Mouse (Mus musculus) forebrain, postnatal 0 days (tissue): ENCODE data around the gene Slc2a4. TPM values are rescaled to one million over a fixed set of nuclear protein-coding genes. Genes with fewer than 3 reads are reported as not detected.

Experiments used
- ATAC-seq: fragments of 200-750 bp; cut with Nextera tagmentation; 2 replicates; pipeline ENCODE4 v1.8.0; 2017; ENCODE audit warnings: mild to moderate bottlenecking, moderate library complexity
- DNase-seq: peaks from one replicate; pipeline ENCODE4 v3.0.0-alpha.2; 2015
- H3K27ac ChIP-seq: fragments of 300-500 bp; sonication (generic); 2 replicates; pipeline ENCODE4 v1.5.1; 2014; ENCODE audit warnings: low read depth, mild to moderate bottlenecking, antibody characterized with exemption, low read length, moderate library complexity, mixed read lengths
- H3K27me3 ChIP-seq: fragments of 300-500 bp; sonication (generic); 2 replicates; pipeline ENCODE4 v1.6.1; 2014; ENCODE audit warnings: mild to moderate bottlenecking, low read length, mixed read lengths; ENCODE audit not compliant: insufficient read depth
- H3K36me3 ChIP-seq: fragments of 300-500 bp; sonication (generic); 2 replicates; pipeline ENCODE4 v1.6.1; 2014; ENCODE audit warnings: mild to moderate bottlenecking, moderate library complexity; ENCODE audit not compliant: insufficient read depth
- H3K4me1 ChIP-seq: fragments of 300-500 bp; sonication (generic); 2 replicates; pipeline ENCODE4 v1.6.1; 2014; ENCODE audit warnings: antibody characterized with exemption; ENCODE audit not compliant: insufficient read depth
- H3K4me2 ChIP-seq: fragments of 300-500 bp; sonication (generic); 2 replicates; pipeline ENCODE4 v1.6.1; 2014; ENCODE audit warnings: low read depth, mild to moderate bottlenecking, moderate library complexity
- H3K4me3 ChIP-seq: fragments of 300-500 bp; sonication (generic); 2 replicates; pipeline ENCODE4 v1.5.1; 2014; ENCODE audit warnings: low read depth, low read length, mixed read lengths
- H3K9ac ChIP-seq: fragments of 300-500 bp; sonication (generic); 2 replicates; pipeline ENCODE4 v1.6.1; 2014; ENCODE audit warnings: mild to moderate bottlenecking
- H3K9me3 ChIP-seq: fragments of 300-500 bp; sonication (generic); 2 replicates; pipeline ENCODE4 v1.6.1; 2016; ENCODE audit warnings: low read length
- CTCF ChIP-seq: sonication (generic); IDR thresholded peaks from 2 replicates; pipeline ENCODE4 v1.5.1; 2016; ENCODE audit warnings: antibody characterized with exemption, control low read depth, low read depth
- WGBS: fragments of 180-500 bp; shearing (Covaris S2); extraction: QIAGEN DNeasy Blood & Tissue Kit; methylation state at CpG from one replicate; pipeline ENCODE4 v1.1.7; 2014; 5-methylcytosine and 5-hydroxymethylcytosine counted together
- polyA plus RNA-seq: library from polyadenylated mRNA; unstranded; fragments of >200 nt; fragmentation: Nextera tagmentation; extraction: Ambion mirVana; gene quantifications from 2 replicates; pipeline ENCODE4 v1.2.1, GENCODE M21; 2015
- total RNA-seq: library from RNA; depleted of rRNA; stranded (reverse); fragments of >200 nt; gene quantifications from 2 replicates; pipeline ENCODE4 v1.2.3, GENCODE M21; 2014

The Slc2a4 gene
- total and polyA plus RNA-seq, 2 experiments from 2014 or later: 3.5 to 7.8 TPM

DNA sequence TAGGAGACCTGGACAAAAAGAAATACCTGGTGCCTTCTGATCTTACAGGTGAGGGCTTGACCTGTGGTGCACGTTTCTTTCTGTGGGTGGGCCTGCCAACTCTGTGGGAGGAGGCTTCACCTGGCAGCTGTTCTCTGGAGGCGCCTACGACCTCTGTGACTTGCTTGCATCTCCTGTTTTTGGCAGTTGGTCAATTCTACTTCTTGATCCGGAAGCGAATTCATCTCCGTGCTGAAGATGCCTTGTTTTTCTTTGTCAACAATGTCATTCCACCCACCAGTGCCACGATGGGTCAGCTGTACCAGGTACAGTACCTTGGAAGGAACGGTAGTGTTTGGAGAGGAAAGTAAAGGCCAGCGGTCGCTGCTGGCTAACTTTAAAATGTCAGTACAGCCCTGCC, 44.4 kb upstream of the Slc2a4 start:
- peaks cover 8% of the 10 kb centered on the region for H3K4me1 ChIP-seq
- H3K4me2 ChIP-seq: peak overlapping the region; percentile 73
- peak overlapping the region; percentile 88 for H3K9ac ChIP-seq
- peaks cover 42% of the 10 kb centered on the region for H3K36me3 ChIP-seq
- ATAC-seq (no peak), DNase-seq (no peak)
- no peaks in the 10 kb centered on the region for H3K27me3 ChIP-seq
- no peak for TF ChIP-seq CTCF
- H3K9me3 ChIP-seq: no peaks in the 10 kb centered on the region
- peak overlapping the region; percentile 79 for H3K4me3 ChIP-seq
- no peak overlapping the region for H3K27ac ChIP-seq
- WGBS: 82% methylated on average over 10 of the region's 10 CpGs

DNA sequence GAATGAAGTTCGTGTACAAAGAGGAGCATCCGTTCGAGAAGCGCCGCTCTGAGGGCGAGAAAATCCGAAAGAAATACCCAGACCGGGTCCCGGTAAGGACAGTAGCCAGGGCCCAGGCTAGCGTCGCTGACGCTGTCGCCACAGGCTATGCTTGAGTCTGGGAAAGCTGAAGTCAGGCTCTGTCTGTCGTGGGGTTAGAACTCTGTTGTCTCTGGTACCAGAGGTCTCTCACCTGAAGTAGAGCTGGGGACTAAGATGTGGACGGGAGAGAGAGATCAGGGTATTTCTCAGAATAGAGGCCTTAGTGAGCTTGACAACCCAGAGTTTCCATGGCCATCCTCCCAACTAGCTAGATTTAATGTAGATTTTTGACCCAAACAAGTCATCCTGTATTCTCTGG, 43.7 kb upstream of the Slc2a4 start:
- TF ChIP-seq CTCF: no peak
- ATAC-seq: peak; percentile 9; the same call in 1 of the 2 replicates
- Histone ChIP-seq H3K4me1 (peaks cover 8% of the 10 kb centered on the region), H3K4me2 (peak overlapping the region; percentile 73), H3K9me3 (no peaks in the 10 kb centered on the region), H3K27ac (peak overlapping the region; percentile 90), H3K9ac (peak overlapping the region; percentile 88), H3K27me3 (no peaks in the 10 kb centered on the region), H3K4me3 (peak overlapping the region; percentile 79), H3K36me3 (peaks cover 48% of the 10 kb centered on the region)
- 0% methylated on average over 15 of the region's 15 CpGs for WGBS
- DNase-seq: no peak

DNA sequence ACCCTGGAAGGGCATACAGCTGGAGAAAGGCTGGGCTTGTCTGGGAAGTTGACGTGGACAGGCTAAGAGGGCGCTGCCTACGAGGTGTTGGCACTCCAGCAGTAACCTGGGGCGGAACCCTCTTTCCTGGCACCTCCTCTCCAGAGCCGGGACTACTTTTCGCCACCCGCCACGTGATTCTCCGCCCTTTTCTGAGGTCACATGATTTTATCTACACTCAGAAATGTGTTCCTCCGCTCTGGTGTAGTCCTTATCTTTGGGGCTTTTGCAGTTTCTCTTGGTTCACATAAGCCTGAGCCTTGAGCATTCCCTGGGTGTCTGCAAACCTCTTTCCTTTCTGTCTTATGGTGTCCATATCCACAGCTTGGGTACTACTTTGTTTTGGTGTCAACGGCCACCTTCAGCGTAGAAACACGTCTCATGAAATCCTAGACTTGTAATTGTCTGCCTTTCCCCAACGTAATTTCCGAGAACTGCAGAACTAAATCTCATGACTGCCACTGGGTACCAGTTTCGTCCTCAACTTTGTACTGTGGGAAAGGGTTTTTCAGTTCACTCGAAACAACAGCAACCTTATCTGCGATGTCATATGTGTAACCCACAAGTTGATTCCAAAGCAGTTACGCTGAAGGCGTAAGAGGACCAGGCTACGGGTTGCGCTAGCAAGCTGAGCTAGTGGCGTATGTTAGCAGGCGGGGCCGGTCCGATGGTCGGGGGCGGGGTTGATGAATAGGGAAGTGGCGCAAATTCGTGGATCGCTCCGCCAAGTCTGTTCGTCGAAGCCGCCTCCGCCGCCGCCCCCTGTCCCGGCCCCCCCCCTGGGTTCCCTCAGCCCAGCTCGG, 43.1 kb upstream of the Slc2a4 start, which contains the start of gene Gabarap:
Gabarap (plus strand) TSS at position 294 of the 842 bp plus-strand sequence.
- Histone ChIP-seq H3K4me3 (peak within 1 kb of the TSS; percentile 79), H3K27me3 (no peaks in the 10 kb centered on the region), H3K27ac (peak within 1 kb of the TSS; percentile 90), H3K4me2 (peak within 1 kb of the TSS; percentile 73), H3K9ac (peak within 1 kb of the TSS; percentile 88), H3K36me3 (peaks cover 54% of the 10 kb centered on the region), H3K4me1 (peaks cover 8% of the 10 kb centered on the region), H3K9me3 (no peaks in the 10 kb centered on the region)
- under 1% methylated on average over 40 of the region's 40 CpGs for WGBS
- DNase-seq (peak; percentile 97), ATAC-seq (peak; percentile 76)
- TF ChIP-seq CTCF: no peak

DNA sequence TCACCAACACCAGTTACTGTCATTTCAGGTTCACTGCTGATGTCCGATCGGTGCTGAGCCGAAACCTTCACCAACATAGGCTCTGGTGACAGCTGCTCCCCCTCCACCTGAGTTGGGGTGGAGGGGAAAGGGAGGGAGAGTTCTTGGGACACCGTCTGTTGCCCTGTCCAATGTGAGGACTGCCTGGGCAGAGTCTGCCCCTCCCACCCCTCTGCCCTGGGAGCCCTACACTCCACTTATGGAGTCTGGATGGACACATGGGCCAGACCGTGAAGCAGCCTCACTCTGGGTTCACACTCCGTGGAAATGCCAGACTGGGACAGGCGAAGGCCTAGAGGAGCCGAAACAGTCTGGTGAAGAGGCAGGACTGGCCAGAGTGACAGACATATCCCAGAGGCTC, 42.0 kb upstream of the Slc2a4 start:
- DNase-seq (no peak), ATAC-seq (no peak)
- H3K9me3 ChIP-seq: no peaks in the 10 kb centered on the region
- H3K9ac ChIP-seq: no peak overlapping the region
- H3K36me3 ChIP-seq: peaks cover 60% of the 10 kb centered on the region
- no peak overlapping the region for H3K27ac ChIP-seq
- no peak for TF ChIP-seq CTCF
- no peak overlapping the region for H3K4me2 ChIP-seq
- no peaks in the 10 kb centered on the region for H3K27me3 ChIP-seq
- peaks cover 8% of the 10 kb centered on the region for H3K4me1 ChIP-seq
- H3K4me3 ChIP-seq: no peak overlapping the region
- WGBS: 88% methylated on average over 8 of the region's 8 CpGs

DNA sequence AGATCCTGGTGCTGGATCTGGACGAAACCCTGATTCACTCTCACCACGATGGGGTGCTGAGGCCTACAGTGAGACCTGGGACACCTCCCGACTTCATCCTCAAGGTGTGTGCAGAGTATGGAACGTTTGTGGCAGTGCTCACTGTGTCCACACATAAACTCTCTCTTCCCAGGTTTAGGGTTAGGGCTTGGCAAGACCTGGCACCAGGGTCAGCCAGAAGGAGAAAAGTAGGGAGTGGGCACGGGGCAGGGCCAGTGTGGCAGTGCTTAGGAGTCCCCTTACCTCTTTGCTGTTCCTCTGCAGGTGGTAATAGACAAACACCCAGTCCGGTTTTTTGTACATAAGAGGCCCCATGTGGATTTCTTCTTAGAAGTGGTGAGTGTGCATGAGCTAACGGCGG, 36.4 kb upstream of the Slc2a4 start:
- Histone ChIP-seq H3K27me3 (no peaks in the 10 kb centered on the region), H3K4me3 (no peak overlapping the region), H3K36me3 (peaks cover 51% of the 10 kb centered on the region), H3K9ac (no peak overlapping the region), H3K9me3 (no peaks in the 10 kb centered on the region), H3K27ac (no peak overlapping the region), H3K4me1 (peaks cover 11% of the 10 kb centered on the region), H3K4me2 (no peak overlapping the region)
- TF ChIP-seq CTCF: no peak
- WGBS: 90% methylated on average over 8 of the region's 8 CpGs
- DNase-seq: no peak
- ATAC-seq: no peak

DNA sequence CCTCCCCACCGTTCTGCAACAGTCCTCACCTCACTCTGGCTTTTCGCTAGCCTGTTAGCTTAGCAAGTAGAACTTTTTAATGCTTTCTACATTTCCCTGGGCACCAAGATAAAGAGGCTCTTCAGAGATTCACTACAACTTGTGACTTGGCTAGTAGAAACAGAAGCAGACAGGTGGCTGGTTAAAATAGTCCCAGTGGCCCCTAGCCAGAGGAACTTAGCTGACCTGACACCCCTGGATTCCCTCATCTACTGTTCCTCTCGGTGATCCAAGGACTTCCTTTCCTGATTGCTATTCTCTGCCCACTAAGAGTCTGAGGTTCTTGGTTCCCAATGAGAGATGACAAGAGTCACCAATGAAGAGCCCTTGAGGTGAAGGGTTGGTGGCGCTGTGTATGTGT, 35.4 kb upstream of the Slc2a4 start:
- no peak for TF ChIP-seq CTCF
- 80% methylated on average over 4 of the region's 4 CpGs for whole genome bisulfite sequencing
- Histone ChIP-seq H3K4me3 (no peak overlapping the region), H3K9me3 (no peaks in the 10 kb centered on the region), H3K9ac (no peak overlapping the region), H3K4me1 (peaks cover 14% of the 10 kb centered on the region), H3K27me3 (no peaks in the 10 kb centered on the region), H3K4me2 (0 out of 2 replicates have a peak overlapping the region, but pooled peaks have one; percentile 74), H3K27ac (no peak overlapping the region), H3K36me3 (peaks cover 40% of the 10 kb centered on the region)
- ATAC-seq (no peak), DNase-seq (no peak)

DNA sequence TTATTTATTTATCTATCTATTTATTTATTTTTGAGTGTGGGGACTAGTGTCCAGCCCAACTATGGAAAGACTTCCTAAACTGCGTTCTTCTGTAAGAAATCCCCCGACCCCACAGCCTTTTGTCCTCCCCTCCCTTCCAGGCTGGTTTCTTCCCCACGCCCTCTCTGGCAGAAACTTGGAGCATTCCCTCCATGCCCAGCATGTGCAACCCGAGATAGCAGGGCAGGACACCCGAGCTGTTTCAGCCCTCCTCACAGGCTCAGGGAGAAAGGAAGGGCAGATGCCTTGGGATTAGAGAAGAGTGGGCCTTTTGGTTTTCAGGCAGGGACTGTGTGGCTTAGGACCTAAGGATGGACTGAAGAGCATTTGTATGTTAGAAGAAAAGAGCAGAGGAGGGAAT, 34.9 kb upstream of the Slc2a4 start:
- whole genome bisulfite sequencing: 22% methylated on average over 5 of the region's 5 CpGs
- H3K36me3 ChIP-seq: peaks cover 35% of the 10 kb centered on the region
- H3K9me3 ChIP-seq: no peaks in the 10 kb centered on the region
- H3K9ac ChIP-seq: peak overlapping the region; percentile 95; the same call in 1 of the 2 replicates
- no peak for TF ChIP-seq CTCF
- DNase-seq (no peak), ATAC-seq (no peak)
- H3K4me1 ChIP-seq: peaks cover 14% of the 10 kb centered on the region
- H3K27ac ChIP-seq: no peak overlapping the region
- H3K4me2 ChIP-seq: peak overlapping the region; percentile 74
- H3K27me3 ChIP-seq: no peaks in the 10 kb centered on the region
- no peak overlapping the region for H3K4me3 ChIP-seq
